Comparison of ENCODE assay signal across 15 mouse cellular contexts in the genomic region with DNA sequence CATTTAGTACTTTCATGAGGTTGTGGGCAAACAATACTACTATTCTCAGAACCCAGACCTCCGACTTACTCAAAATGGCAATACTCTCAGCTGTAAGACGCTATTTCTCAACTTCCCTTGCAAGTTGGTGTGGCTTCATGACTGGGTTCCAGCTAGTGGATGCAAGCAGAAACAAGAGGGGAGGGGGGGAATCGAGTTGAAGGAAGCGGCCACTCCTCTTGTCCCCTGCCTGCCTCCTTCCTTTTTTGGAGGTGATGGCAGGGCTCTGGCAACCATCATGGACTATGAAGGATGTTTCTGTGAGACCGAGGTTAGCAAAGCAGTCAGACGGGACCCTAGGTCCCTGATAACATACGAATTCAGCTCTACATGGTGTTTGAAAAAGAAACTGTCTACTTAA.
A peak's percentile ranks its signal among the peaks of the same experiment; 100 is the strongest.
DNase-seq lines count a peak whose midpoint lies in the region; ATAC-seq and TF ChIP-seq lines count a peak whose summit lies in the region.
"Had no signal": no experiment of that assay in that cellular context is flagged by ENCODE, and none has a peak within 500 bp of the region (broad histone marks: within the 10 kb centered on the region; RNA-seq: fewer than 3 reads in every experiment).

No protein-coding gene starts in this region.

- H3K36me3 ChIP-seq in heart, embryonic 12.5 days = no peaks in the 10 kb centered on the region
- H3K36me3 ChIP-seq in stomach, embryonic 15.5 days = no peaks in the 10 kb centered on the region
- H3K36me3 ChIP-seq in stomach, postnatal 0 days (ENCODE audit: control insufficient read depth, insufficient read depth, low read length) = no peaks in the 10 kb centered on the region
- H3K36me3 ChIP-seq: hindbrain, embryonic 10.5 days; neural tube, embryonic 13.5 days had no signal

- no peak for DNase-seq in heart, adult 18-20 months
- no peak for DNase-seq in stomach, postnatal 0 days (ENCODE audit: low spot score)
- peak; percentile 28 for DNase-seq in lung, postnatal 14 days
- DNase-seq in thymus, postnatal 10 days (ENCODE audit: low spot score in 2 of 2) = no peak
- no peak for DNase-seq in right cerebral cortex, postnatal 14 days
- no peak for DNase-seq in testis, postnatal 14 days (ENCODE audit: low spot score)
- DNase-seq: cerebellum, postnatal 14 days; thymus, postnatal 36 days had no signal

- peak overlapping the region; percentile 48 for H3K4me2 ChIP-seq in heart, embryonic 12.5 days
- no peak overlapping the region for H3K4me2 ChIP-seq in stomach, embryonic 15.5 days
- no peak overlapping the region for H3K4me2 ChIP-seq in stomach, postnatal 0 days (replicated peaks; ENCODE audit: low read depth)
- H3K4me2 ChIP-seq: neural tube, embryonic 13.5 days had no signal

- no peak overlapping the region for H3K9ac ChIP-seq in heart, embryonic 12.5 days
- no peak overlapping the region for H3K9ac ChIP-seq in stomach, embryonic 15.5 days
- no peak overlapping the region for H3K9ac ChIP-seq in stomach, postnatal 0 days (ENCODE audit: low read length)
- H3K9ac ChIP-seq: neural tube, embryonic 13.5 days had no signal

- no peaks in the 10 kb centered on the region for H3K27me3 ChIP-seq in heart, embryonic 12.5 days (replicated peaks)
- H3K27me3 ChIP-seq in stomach, embryonic 15.5 days (replicated peaks) = no peaks in the 10 kb centered on the region
- H3K27me3 ChIP-seq in stomach, postnatal 0 days (ENCODE audit: control insufficient read depth, insufficient read depth, low read length) = no peaks in the 10 kb centered on the region
- H3K27me3 ChIP-seq: neural tube, embryonic 13.5 days had no signal

- no peak for ATAC-seq in heart, embryonic 12.5 days (ENCODE audit: insufficient number of reproducible peaks, low FRiP score)
- no peak for ATAC-seq in stomach, embryonic 15.5 days (ENCODE audit: insufficient read depth, low FRiP score, low read depth)
- ATAC-seq in stomach, postnatal 0 days (ENCODE audit: low FRiP score, low TSS enrichment) = no peak
- ATAC-seq: forebrain, embryonic 14.5 days; inflammation-experienced regulatory T-cells, adult 6 months had no signal

- 0 out of 2 replicates have a peak, but pooled peaks cover 3% of the 10 kb centered on the region for H3K9me3 ChIP-seq in heart, embryonic 12.5 days (replicated peaks)
- H3K9me3 ChIP-seq in stomach, embryonic 15.5 days = no peaks in the 10 kb centered on the region
- no peaks in the 10 kb centered on the region for H3K9me3 ChIP-seq in stomach, postnatal 0 days (ENCODE audit: control insufficient read depth, low read length)
- H3K9me3 ChIP-seq: hindbrain, embryonic 10.5 days; neural tube, embryonic 13.5 days had no signal

- TF ChIP-seq EP300 in stomach, postnatal 0 days (optimal IDR thresholded peaks at IDR 0.05) = no peak

- 20% methylated on average over 7 of the region's 7 CpGs for WGBS in heart, embryonic 12.5 days
- WGBS in stomach, embryonic 15.5 days = 42% methylated on average over 7 of the region's 7 CpGs
- 42% methylated on average over 7 of the region's 7 CpGs for WGBS in stomach, postnatal 0 days

- H3K27ac ChIP-seq in heart, embryonic 12.5 days (ENCODE audit: poor library complexity, severe bottlenecking) = peak overlapping the region; percentile 76
- 0 out of 2 replicates have a peak overlapping the region, but pooled peaks have one; percentile 1 for H3K27ac ChIP-seq in stomach, embryonic 15.5 days
- no peak overlapping the region for H3K27ac ChIP-seq in stomach, postnatal 0 days (replicated peaks)
- H3K27ac ChIP-seq: hindbrain, embryonic 10.5 days; macrophage; neural tube, embryonic 13.5 days had no signal

- peaks cover 28% of the 10 kb centered on the region for H3K4me1 ChIP-seq in heart, embryonic 12.5 days (replicated peaks)
- H3K4me1 ChIP-seq in stomach, embryonic 15.5 days = peaks cover 6% of the 10 kb centered on the region
- no peaks in the 10 kb centered on the region; the same call in 1 of the 2 replicates for H3K4me1 ChIP-seq in stomach, postnatal 0 days (replicated peaks; ENCODE audit: control insufficient read depth, insufficient read depth)

- no peak for TF ChIP-seq CTCF in stomach, postnatal 0 days (IDR thresholded peaks at IDR 0.05; ENCODE audit: low read depth)

- no peak overlapping the region for H3K4me3 ChIP-seq in heart, embryonic 12.5 days
- H3K4me3 ChIP-seq in stomach, embryonic 15.5 days (replicated peaks) = no peak overlapping the region
- no peak overlapping the region for H3K4me3 ChIP-seq in stomach, postnatal 0 days (ENCODE audit: low read depth, low read length)
- H3K4me3 ChIP-seq: hindbrain, embryonic 10.5 days; neural tube, embryonic 13.5 days had no signal
